Mouse (Mus musculus) C2C12 (cell line): ENCODE results near the gene Trak1.

ENCODE experiments used
- CTCF ChIP-seq: IDR thresholded peaks from one replicate; pipeline ENCODE4 v1.5.1; 2011; ENCODE audit not compliant: control insufficient read depth, insufficient read depth, insufficient read length
- FOSL1 ChIP-seq: IDR thresholded peaks from one replicate; pipeline ENCODE4 v1.8.0; 2011; ENCODE audit warnings: mild to moderate bottlenecking, low read length; ENCODE audit not compliant: poor library complexity, insufficient read depth, severe bottlenecking
- MAX ChIP-seq: IDR thresholded peaks from one replicate; pipeline ENCODE4 v1.6.1; 2011; ENCODE audit warnings: mild to moderate bottlenecking, control low read depth
- MYOD1 ChIP-seq: IDR thresholded peaks from one replicate; pipeline ENCODE4 v1.6.1; 2011; ENCODE audit warnings: low read depth; ENCODE audit not compliant: control insufficient read depth, insufficient read length
- MYOG ChIP-seq: IDR thresholded peaks from one replicate; pipeline ENCODE4 v1.6.1; 2011; ENCODE audit not compliant: control insufficient read depth, insufficient read length; ENCODE audit errors: extremely low read depth
- USF1 ChIP-seq: IDR thresholded peaks from one replicate; pipeline ENCODE4 v1.6.1; 2011; ENCODE audit warnings: low read depth, mild to moderate bottlenecking, control low read depth, moderate library complexity

GRCm38 (mm10) chr9:121281891-121282290 lies 15.4 kb upstream of the Trak1 start:
- TF ChIP-seq CTCF = no peak
- TF ChIP-seq MYOG = no peak
- TF ChIP-seq USF1 = no peak
- TF ChIP-seq MAX = no peak
- TF ChIP-seq MYOD1 = no peak
- no peak for TF ChIP-seq FOSL1
